Mouse (Mus musculus) kidney, postnatal 0 days (tissue): Measurements from ENCODE around the gene Zfp69. TPM values are rescaled to one million over a fixed set of nuclear protein-coding genes. Genes with fewer than 3 reads are reported as not detected.

Experiments used
- ATAC-seq: fragments of 200-750 bp; cut with Nextera tagmentation; replicated peaks from 2 replicates; pipeline ENCODE4 v1.8.0; 2017; ENCODE audit warnings: low read depth, moderate number of reproducible peaks, moderate TSS enrichment, moderate library complexity; ENCODE audit not compliant: low FRiP score
- DNase-seq: peaks from one replicate; pipeline ENCODE4 v3.0.0-alpha.2; 2016; ENCODE audit warnings: low spot score
- H3K27ac ChIP-seq: fragments of 300-500 bp; sonication (generic); 2 replicates; pipeline ENCODE4 v1.5.1; 2014; ENCODE audit warnings: mild to moderate bottlenecking
- H3K27me3 ChIP-seq: fragments of 300-500 bp; sonication (generic); 2 replicates; pipeline ENCODE4 v1.6.1; 2014; ENCODE audit warnings: low read length, mixed read lengths; ENCODE audit not compliant: insufficient read depth
- H3K36me3 ChIP-seq: fragments of 300-500 bp; sonication (generic); 2 replicates; pipeline ENCODE4 v1.6.1; 2014; ENCODE audit warnings: low read length, mixed read lengths; ENCODE audit not compliant: insufficient read depth
- H3K4me1 ChIP-seq: fragments of 300-500 bp; sonication (generic); replicated peaks from 2 replicates; pipeline ENCODE4 v1.6.1; 2014; ENCODE audit warnings: antibody characterized with exemption, low read length, mixed read lengths; ENCODE audit not compliant: insufficient read depth
- H3K4me2 ChIP-seq: fragments of 300-500 bp; sonication (generic); 2 replicates; pipeline ENCODE4 v1.6.1; 2014; ENCODE audit warnings: mild to moderate bottlenecking, low read length, moderate library complexity, mixed read lengths
- H3K4me3 ChIP-seq: fragments of 300-500 bp; sonication (generic); replicated peaks from 2 replicates; pipeline ENCODE4 v1.5.1; 2014; ENCODE audit warnings: low read depth, low read length
- H3K9ac ChIP-seq: fragments of 300-500 bp; sonication (generic); 2 replicates; pipeline ENCODE4 v1.6.1; 2014; ENCODE audit warnings: low read depth, low read length
- H3K9me3 ChIP-seq: fragments of 300-500 bp; sonication (generic); replicated peaks from 2 replicates; pipeline ENCODE4 v1.6.1; 2016; ENCODE audit warnings: low read length, inconsistent platforms, mixed read lengths
- CTCF ChIP-seq: IDR thresholded peaks from 2 replicates; pipeline ENCODE4 v1.5.1; 2016; ENCODE audit warnings: antibody characterized with exemption, low read depth, mild to moderate bottlenecking, moderate library complexity
- WGBS: fragments of 180-500 bp; shearing (Covaris S2); extraction: QIAGEN DNeasy Blood & Tissue Kit; methylation state at CpG from one replicate; pipeline ENCODE4 v1.1.7; 2014; 5-methylcytosine and 5-hydroxymethylcytosine counted together
- polyA plus RNA-seq: library from polyadenylated mRNA; unstranded; fragments of >200 nt; fragmentation: Nextera tagmentation; extraction: Ambion mirVana; gene quantifications from 2 replicates; pipeline ENCODE4 v1.2.1, GENCODE M21; 2015

Zfp69 gene
- polyA plus RNA-seq: 6.0 and 6.7 TPM in 2 replicates

DNA sequence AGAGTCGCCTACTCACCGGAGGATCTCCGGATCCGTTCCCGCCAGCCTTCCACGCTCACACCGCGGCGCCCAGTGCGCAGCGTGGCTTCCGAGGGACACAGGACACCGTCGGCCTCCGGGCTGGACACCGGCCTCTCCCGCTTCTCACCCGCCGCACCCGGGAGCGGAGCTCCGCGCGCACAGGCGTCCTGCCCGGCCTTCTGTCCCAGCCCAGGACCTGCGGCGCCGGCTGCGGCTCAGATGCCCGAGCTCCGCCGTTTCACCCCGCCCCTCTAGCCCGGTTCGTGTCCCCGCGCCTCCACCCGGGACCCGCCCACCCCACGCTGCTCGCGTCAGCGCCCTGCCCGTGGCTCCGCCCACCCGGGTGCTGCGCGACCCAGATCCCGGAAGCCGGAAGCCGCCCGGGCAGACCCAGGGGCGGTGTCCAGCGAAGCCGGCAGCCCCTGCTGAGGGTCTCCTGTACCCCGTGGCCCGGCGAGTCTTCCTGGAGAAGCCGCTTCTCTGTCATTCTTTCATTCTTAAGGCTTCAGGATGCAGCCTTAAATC is at the start of gene Zfp69:
Gene Zfp69 (minus strand): TSS at position 272 of the 546 bp plus-strand sequence.
- under 1% methylated on average over 51 of the region's 60 CpGs for WGBS
- DNase-seq (peak; percentile 93), ATAC-seq (peak; percentile 97)
- Histone ChIP-seq H3K9ac (peak within 1 kb of the TSS; percentile 72), H3K4me3 (peak within 1 kb of the TSS; percentile 61), H3K4me2 (peak within 1 kb of the TSS; percentile 71), H3K27me3 (no peaks in the 10 kb centered on the region), H3K27ac (peak within 1 kb of the TSS; percentile 91), H3K36me3 (no peaks in the 10 kb centered on the region), H3K9me3 (no peaks in the 10 kb centered on the region), H3K4me1 (no peaks in the 10 kb centered on the region)
- no peak for TF ChIP-seq CTCF

GRCm38 (mm10) chr4:121001042-121001441 is 49.5 kb upstream of the Zfp69 start:
- H3K4me1 ChIP-seq: peaks cover 18% of the 10 kb centered on the region; the same call in 1 of the 2 replicates
- no peak overlapping the region for H3K9ac ChIP-seq
- ATAC-seq: no peak
- H3K9me3 ChIP-seq: no peaks in the 10 kb centered on the region
- TF ChIP-seq CTCF: peak; percentile 25; the same call in 1 of the 2 replicates
- no peak overlapping the region for H3K27ac ChIP-seq
- H3K27me3 ChIP-seq: no peaks in the 10 kb centered on the region
- no peak overlapping the region for H3K4me2 ChIP-seq
- no peak overlapping the region for H3K4me3 ChIP-seq
- H3K36me3 ChIP-seq: no peaks in the 10 kb centered on the region
- WGBS: 80% methylated on average over 2 of the region's 2 CpGs
- DNase-seq: no peak

DNA sequence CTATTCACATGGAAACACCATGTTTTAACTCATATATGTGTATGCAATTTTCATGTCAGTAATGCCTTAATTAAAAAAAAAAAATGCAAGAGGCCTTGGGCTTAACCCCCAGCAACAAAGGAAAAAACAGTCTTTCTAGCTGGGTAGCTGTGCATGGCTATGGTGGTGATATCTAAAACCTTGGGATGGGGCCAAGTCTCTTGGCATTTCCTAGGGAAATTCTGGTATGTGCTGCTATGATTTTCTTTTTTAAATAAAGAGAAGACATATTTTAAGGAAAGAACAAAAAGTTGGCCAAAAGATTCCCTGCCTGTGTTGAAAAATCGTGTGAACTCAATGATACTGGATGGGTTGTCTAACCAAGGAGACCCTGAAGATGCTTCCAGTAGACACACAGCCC is 44.4 kb upstream of the Zfp69 start:
- no peak for TF ChIP-seq CTCF
- Histone ChIP-seq H3K4me3 (no peak overlapping the region), H3K4me2 (no peak overlapping the region), H3K27ac (no peak overlapping the region), H3K9me3 (no peaks in the 10 kb centered on the region), H3K36me3 (no peaks in the 10 kb centered on the region), H3K9ac (no peak overlapping the region), H3K4me1 (no peaks in the 10 kb centered on the region), H3K27me3 (no peaks in the 10 kb centered on the region)
- no peak for DNase-seq
- WGBS: 72% methylated on average over 1 of the region's 1 CpGs
- no peak for ATAC-seq

DNA sequence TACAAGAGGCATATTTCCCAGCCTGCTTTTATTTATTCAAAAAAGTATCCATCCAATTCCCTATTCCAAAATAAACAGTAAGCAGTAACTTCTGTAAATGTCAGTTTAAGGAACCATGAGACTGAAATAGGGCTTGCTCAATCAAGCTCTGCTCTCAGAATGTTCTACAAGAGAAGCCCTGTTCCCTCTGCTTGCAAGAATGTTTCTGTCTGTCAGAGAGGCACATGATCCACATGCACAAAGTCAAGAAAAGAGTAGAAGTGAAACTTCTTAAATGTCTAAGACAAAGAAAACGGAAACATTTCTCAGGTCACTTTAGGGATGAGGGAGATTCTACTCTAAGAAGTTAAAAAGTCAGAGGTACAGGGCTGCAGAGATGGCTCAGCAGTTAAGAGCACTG is 41.5 kb upstream of the Zfp69 start:
- H3K9ac ChIP-seq: no peak overlapping the region
- no peak overlapping the region for H3K27ac ChIP-seq
- no peak overlapping the region for H3K4me2 ChIP-seq
- H3K4me1 ChIP-seq: no peaks in the 10 kb centered on the region
- no peaks in the 10 kb centered on the region for H3K9me3 ChIP-seq
- no peak overlapping the region for H3K4me3 ChIP-seq
- WGBS: 66% methylated on average over 1 of the region's 1 CpGs
- no peak for TF ChIP-seq CTCF
- H3K27me3 ChIP-seq: no peaks in the 10 kb centered on the region
- ATAC-seq (no peak), DNase-seq (no peak)
- no peaks in the 10 kb centered on the region for H3K36me3 ChIP-seq

DNA sequence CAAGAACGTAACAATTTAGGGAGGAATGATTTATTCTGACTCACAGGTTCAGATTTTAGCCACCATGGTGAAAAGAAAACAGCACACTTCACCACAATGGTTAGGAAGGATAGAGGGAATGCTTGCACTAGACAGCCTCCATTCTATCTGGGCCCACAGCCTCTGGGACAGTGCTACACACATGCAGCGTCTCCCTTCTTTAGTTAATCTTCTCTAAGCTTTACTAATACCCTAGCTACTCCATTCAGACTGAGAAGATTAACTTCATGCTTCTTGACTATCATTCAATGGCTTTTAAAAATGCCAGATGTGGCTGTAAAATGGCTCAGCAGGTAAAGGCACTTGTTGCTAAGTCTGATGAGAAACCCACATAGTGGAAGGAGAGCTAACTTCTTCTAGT is 40.8 kb upstream of the Zfp69 start:
- no peak for TF ChIP-seq CTCF
- H3K9ac ChIP-seq: no peak overlapping the region
- 72% methylated on average over 2 of the region's 2 CpGs for WGBS
- no peaks in the 10 kb centered on the region for H3K9me3 ChIP-seq
- no peak overlapping the region for H3K4me3 ChIP-seq
- no peaks in the 10 kb centered on the region for H3K36me3 ChIP-seq
- no peaks in the 10 kb centered on the region for H3K4me1 ChIP-seq
- DNase-seq (no peak), ATAC-seq (no peak)
- H3K27me3 ChIP-seq: no peaks in the 10 kb centered on the region
- H3K27ac ChIP-seq: no peak overlapping the region
- H3K4me2 ChIP-seq: no peak overlapping the region

DNA sequence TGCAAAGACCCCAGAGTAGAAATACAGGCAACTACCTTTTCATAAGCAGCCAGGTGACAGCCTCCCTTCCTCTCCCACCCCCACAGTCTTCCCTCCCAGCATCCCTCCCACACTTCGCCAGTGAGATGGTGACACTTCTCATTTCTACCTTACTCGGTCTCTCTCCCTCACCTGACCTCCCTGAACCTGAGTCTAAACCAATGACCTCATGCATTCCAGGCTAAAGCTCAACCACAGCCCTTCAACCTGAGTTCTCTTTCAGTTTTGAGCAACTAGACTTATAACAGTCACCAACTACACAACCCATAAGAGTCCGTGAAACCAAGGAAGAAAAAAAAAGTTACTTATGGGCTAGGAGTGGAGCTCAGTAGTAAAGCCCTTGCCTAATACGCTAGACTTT is 35.8 kb upstream of the Zfp69 start:
- Histone ChIP-seq H3K36me3 (no peaks in the 10 kb centered on the region), H3K4me3 (no peak overlapping the region), H3K9ac (no peak overlapping the region), H3K27ac (no peak overlapping the region), H3K9me3 (no peaks in the 10 kb centered on the region), H3K4me1 (no peaks in the 10 kb centered on the region), H3K27me3 (no peaks in the 10 kb centered on the region), H3K4me2 (no peak overlapping the region)
- 70% methylated on average over 4 of the region's 4 CpGs for WGBS
- no peak for TF ChIP-seq CTCF
- ATAC-seq (no peak), DNase-seq (no peak)

- no peak overlapping the region for H3K4me2 ChIP-seq
- no peak overlapping the region for H3K27ac ChIP-seq
- no peak overlapping the region for H3K4me3 ChIP-seq
- DNase-seq (peak; percentile 88), ATAC-seq (no peak)
- H3K36me3 ChIP-seq: no peaks in the 10 kb centered on the region
- WGBS: 17% methylated on average over 6 of the region's 6 CpGs
- no peaks in the 10 kb centered on the region for H3K27me3 ChIP-seq
- H3K9ac ChIP-seq: no peak overlapping the region
- no peaks in the 10 kb centered on the region for H3K4me1 ChIP-seq
- no peaks in the 10 kb centered on the region for H3K9me3 ChIP-seq
- TF ChIP-seq CTCF: peak; percentile 93
Observed at GRCm38 (mm10) chr4:120986446-120986845, 34.9 kb upstream of the Zfp69 start.
